Mouse (Mus musculus) T-helper 1 cell (primary cell): ENCODE results near the gene Nploc4.

Source experiments
- in situ Hi-C: fragments of 300-600 bp; cut with MboI, MseI; formaldehyde crosslinking; loops from one replicate; pipeline ENCODE4 v1.15.1; 2025; ENCODE audit warnings: high pct_unique_total_duplicates

Nploc4 gene

DNA sequence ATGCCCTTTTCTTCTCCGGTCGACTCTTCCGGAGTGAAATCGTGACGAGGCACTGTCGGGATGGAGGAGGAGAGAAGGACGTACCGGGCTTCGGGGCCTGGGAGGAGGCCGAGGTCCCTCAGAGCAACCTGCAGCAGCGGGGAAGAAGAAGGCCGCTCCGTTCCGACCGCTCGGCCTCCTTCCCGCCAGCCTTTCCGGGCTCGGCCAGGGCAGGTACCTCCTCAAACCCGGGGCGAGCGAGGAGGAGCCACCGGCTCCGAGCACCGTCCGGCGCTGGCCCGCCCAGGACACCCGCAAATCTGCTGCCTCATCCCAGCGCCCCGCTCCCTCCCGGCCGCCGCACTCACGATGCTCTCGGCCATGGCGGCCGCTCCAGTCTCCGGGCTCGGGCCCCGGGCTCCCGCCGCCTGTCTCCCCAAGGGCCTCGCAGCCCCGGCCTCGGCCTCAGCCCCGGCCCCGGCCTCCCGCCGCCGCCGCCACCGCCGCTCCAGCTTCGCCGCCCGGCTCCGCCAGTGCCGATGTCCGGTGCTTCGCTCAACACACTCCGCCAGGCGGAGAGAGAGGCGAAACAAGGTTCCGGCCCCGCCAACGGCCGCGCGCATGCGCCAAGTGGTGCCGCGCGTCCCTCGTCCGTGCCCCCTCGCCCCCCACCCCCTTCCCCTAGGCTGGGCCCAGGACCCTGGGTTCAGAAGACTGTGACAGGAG, at the start of gene Nploc4:
Gene Nploc4, minus strand, starts transcription at position 557 of the 705 bp plus-strand sequence.
- in situ Hi-C loops = no loop called here

DNA sequence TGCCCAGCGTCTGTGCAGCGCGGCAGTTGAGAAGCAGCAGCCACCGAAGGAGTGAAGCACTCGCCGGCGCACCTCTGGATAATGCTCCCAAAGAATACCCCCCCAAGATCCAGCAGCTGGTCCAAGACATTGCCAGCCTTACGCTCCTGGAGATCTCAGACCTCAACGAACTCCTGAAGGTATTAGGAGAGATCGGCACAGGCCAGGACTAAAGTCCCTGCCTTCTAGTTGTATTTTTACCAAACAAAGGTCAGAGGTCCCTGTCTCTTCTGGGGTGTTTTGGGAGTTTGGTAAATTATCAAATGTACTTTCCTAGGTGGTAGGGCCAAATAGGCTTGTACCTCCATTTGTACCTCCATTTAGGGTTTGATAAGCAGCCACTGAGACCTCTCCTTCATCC, 47.7 kb upstream of the Nploc4 start:
- in situ Hi-C loops = no loop called here

DNA sequence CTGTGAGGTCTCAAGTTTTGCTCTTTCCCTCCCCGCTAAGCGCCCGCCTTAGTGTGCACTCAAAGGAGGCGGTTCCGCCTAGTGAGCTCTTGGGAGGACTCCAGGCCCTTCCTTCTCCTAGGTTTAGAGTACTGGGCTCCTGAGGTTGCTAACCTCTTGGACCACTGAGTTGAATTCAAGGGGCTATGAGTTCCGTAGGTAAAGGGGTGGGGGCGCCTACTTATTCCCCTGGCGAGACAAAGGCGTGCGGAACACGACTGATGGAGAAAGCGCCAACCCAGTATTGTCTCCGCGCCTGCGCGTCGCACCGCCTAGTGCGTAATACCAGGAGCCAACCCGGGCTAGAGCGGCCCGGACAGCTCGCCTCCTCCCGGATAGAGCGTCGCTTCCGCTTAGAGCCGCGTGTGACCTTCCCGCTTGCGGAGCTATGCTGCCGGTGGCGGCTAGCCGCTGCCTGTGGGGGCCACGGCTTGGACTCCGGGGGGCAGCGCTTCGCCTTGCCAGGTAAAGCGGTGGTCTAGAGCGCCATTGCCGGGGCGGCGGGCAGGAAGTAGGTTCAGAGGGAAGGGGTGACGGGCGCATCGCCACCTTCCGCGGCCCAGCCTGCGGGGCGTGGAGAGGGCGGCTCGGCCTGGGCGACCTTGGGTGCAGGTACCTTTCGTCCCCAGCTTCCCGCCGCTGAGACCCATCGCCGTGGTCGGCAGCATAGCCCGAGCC, 46.9 kb upstream of the Nploc4 start, which contains the start of gene Mrpl12:
Gene Mrpl12, plus strand, starts transcription at position 349 of the 717 bp plus-strand sequence.
- in situ Hi-C loops = no loop called here

DNA sequence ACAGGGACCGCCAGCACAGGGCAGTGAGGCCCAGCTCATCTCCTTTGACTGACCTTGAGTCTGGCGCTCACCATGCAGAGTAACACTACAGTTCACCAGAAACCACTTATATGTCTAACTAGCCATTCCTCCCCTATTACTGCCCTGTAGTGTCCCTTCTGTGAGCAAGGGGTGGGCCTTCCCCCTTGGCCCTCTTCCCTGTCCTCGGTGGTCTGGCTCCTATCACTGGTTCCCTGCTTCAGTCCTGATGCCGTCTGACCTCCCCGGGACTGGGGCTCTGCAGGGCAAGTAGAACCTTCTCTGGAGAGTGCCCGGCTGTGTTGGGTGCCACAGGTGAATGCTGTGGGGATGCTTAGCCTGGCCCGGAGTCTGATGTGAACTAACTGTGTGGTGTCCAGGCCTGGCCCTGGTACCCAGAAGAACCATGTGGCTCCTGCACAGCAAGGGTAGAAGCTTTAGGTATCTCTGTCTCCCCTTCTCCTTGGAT, 46.0 kb upstream of the Nploc4 start:
- in situ Hi-C loops = no loop called here

DNA sequence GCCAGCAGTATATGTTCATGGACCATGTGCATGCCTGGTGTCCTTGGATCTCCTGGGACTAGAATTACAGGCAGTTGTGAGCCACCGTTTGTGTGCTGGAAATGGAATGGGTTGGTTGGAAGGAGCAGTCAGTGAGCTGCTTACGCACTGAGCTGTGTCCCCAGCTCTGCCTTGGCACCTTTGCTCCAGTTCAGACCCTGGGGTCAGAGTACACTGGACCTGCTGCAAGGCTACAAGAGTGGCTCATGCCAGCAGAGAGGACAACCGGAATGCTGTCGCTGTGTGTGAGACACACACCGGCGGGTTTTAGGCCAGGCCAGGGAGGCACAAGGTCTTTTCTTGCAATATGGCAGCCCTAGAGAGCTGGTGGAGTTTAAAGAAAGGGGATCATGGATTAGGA, 34.5 kb upstream of the Nploc4 start:
- in situ Hi-C loops = loop anchor here (10.0 kb wide), 1 partner anchor 797 kb away; no protein-coding TSS in a partner anchor

DNA sequence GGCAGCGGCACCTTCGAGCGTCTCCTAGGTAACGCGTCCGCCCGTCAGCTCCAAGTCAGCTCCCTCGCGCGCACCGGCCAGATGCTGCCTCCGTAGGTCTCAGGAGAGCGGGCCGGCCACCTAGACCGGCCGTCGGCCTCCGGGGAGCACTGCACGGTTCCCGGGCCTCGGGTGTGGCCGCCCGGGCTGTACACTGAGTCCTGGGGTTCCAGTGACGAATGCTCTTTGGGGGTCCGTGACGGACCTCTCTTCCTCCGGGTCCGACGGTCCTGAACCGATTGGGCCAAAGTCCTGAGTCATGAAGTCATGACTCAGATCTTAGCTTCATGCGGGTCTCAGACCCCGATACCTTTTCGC, 30.2 kb upstream of the Nploc4 start:
- in situ Hi-C loops = no loop called here

DNA sequence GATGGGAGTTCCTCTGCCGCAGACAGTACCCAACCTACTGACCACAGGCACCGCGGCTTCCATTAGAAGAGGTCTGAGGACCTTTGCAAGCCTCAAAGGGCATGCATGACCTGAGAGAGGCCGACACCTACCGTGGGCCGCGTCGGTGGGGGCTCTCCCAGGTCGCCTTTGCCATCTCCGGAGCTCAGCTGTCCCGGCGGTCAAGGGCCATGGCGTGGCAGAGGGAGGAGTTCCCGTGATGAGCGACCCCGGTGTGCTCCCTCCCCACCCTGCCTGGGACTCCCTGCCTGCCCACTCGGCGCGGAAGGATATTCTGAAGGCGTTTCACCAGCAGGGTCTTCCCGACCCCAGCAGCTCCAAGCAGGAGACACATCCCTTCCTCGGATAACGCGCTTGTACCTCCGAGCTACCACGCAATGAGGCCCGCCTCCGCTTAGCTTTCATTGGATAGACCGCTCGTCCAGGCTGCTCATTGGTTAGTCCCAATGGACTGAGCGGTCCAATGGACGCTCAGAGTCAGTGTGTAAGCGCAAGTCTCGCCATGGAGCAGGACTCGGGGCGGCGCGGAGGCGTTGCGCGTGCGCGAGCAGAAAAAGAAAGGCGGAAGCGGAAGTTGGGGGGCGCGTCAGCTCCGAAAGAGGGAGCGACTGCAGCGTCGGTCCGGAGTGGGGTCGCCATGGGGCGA, 29.7 kb upstream of the Nploc4 start, which contains the start of gene Arl16:
Gene Arl16, minus strand, starts transcription at position 557 of the 685 bp plus-strand sequence.
- in situ Hi-C loops = no loop called here

DNA sequence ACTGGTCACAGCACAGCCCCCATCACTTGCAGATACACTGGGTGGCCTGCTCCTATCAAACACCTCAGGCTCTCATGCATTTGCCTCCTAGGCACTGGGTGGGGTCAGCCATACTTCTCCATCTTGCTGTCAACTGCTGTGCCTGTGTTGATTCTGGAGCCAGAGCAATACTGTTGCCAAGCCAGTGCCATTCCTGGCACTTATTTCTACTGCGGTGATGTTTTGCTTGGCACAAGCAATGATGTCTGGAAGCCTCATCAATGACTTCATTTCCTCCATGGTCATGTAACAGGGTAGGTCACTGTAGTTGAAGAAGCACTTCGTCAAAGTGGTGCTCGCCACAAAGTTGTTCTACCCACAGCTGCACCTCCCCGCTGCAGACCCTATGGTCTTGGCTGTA, 28.0 kb upstream of the Nploc4 start:
- in situ Hi-C loops = no loop called here

DNA sequence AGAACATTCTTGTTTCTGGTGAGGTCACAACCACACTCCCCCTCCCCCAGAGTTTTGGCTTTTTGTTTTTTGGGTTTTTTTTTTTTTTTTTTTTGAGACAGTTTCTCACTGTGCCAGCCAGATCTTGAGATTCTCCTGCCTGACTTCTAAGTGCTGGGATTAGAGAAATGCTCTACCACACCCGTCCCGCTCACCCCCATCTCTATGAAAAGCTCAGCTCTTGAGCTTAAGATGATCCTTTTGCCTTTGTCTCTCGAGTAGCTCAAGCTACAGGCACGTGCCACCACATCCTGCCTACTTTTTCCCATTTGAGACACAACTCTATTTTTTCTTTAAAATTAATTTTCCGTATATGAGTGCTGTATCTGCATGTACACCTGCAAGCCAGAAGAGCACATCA, 26.9 kb upstream of the Nploc4 start:
- in situ Hi-C loops = no loop called here

DNA sequence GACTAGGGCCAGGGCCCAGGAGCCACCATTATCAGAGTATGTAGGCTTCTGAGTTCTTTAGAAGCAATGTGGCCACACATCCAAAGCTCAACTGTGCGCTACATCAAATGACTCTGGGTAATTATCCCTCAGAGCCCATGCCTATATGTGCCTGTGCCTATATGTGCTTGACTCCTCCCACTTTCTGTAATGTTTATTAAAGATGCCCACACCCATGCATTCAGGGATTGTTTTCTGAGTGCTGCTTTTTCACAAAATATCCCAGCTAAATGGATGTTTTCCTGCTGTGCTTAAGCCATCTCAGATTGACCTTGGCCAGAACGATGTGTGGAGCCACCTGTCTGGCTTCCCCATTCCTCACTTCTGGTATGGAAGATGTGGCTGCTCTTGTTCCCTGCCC, 26.0 kb upstream of the Nploc4 start:
- in situ Hi-C loops = no loop called here

DNA sequence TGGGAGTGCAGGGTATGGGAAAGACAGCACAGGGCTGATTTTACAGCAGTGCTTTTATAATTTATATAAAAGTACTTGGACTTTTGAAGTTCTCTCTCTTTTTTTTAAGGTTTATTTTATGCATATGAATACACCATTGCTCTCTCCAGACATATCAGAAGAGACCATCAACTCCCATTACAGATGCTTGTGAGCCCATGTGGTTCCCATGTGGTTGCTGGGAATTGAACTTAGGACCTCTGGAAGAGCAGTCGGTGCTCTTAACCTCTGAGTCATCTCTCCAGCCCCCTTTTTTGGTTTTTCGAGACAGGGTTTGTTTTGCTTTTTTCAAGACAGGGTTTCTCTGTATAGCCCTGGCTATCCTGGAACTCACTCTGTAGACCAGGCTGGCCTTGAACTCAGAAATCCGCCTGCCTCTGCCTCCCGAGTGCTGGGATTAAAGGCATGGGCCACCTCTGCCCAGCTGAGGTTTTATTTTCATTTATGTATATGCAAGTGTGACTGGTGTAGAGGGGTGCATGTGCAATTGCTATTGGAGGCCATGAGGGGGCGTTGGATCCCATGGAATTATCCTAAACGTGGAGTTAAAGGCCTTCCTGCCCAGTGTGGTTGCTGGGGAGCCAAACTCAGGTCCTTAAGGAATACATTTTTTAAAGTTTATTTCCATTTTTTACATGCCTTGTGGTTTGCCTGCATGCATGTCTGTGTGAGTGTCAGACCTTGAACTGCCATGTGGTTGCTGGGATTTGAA, 21.5 kb upstream of the Nploc4 start:
- in situ Hi-C loops = no loop called here

DNA sequence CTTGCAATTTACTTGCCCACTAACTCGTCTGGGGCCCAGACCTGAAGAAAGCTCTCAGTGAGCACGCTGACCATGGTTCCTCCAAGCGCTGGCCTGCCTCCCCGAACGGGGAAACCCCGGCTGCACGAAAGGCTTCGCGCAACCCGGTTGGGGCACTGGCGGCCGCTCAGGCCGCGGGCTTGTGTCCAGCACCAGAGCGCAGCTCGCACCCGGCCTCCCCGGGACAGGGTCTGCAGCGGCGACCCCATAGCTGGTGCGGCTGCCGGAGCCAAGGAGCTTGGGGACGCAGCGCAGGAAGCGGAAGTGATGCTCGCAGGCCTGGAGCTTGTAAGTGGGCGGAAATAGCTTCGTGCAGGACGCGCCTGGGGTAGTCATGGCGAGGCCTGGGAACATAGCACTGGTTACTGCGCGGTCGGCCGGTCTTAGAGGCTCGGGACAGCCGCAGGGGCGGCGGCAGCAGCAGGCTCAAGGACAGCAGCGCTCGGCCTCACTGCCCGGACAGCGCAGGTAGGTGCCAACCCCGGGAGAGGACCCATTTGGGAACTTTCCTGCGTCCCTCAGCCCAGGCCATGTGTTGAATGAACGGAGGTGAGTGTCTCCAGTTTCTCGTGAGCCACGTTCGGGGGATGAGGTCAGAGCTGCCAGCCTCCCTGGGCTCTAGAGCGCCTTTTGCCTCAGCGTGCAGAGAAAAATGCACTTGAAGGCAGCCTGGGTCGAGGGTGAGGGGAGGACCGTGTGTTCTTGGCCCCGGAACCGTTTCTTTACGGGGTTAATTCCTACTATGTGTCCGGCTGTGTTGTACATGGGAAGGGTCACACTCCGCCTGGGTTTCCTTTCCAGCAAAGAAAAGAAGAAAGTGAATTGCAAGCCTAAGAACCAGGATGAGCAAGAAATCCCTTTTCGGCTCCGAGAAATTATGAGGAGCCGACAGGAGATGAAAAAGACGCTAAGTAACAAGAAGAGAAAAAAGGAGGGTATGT, 20.6 kb upstream of the Nploc4 start, which contains the start of the genes Oxld1 and Ccdc137:
Gene Oxld1, minus strand, starts transcription at position 297 of the 980 bp plus-strand sequence.
Gene Ccdc137, plus strand, starts transcription at position 344 of the 980 bp plus-strand sequence.
- in situ Hi-C loops = no loop called here

DNA sequence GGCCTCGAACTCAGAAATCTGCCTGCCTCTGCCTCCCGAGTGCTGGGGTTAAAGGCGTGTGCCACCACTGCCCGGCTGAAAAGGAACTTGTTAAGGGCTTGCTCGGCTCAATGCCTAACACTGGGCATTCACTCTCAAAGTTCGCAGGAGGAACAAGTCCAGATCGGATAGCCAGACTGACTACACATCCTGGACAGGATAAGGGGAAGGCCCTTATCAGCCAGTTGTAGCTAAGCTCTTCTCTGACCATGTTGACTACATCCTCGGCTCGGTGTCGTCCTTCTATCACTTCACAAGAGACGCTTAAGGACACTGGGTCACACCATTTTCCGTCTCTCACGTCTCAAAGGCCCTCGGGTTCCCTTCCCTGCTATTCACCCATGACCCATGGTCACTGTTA, 19.9 kb upstream of the Nploc4 start:
- in situ Hi-C loops = no loop called here

DNA sequence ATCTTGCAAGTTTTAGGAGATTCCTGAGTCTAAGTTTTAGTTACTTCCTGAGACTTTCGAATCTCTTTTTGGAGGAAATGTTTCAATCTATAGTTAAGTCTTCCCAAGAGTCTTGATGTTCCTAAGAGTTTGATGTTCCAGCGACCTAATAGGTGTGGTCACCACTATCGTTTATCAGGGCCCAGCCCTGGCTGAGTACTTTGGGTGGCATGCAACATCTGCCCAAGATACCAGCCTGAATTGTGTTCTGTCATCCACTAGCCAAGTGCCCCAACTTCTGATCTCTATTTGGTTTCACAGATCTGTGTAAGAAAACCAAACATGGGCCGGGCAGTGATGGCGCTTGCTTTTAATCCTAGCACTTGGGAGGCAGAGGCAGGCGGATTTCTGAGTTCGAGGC, 17.9 kb upstream of the Nploc4 start:
- in situ Hi-C loops = no loop called here

DNA sequence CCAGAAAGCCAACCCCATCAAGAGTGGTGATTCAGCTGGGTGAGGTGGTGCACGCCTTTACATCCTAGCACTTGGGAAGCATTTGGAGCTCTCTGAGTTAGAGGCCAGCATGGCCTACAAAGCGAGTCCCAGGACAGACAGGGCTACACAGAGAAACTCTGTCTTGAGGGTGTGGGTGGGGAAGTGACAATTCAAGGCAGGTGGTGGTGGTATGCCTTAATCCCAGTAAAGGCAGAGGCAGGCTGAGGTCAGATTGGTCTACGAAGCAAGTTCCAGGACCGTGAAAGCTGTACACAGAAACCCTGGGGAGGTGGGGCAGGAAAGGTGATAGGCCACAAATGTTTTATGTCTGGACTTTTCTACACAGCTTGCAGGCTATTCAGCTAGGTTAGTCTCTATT, 17.5 kb upstream of the Nploc4 start:
- in situ Hi-C loops = no loop called here

DNA sequence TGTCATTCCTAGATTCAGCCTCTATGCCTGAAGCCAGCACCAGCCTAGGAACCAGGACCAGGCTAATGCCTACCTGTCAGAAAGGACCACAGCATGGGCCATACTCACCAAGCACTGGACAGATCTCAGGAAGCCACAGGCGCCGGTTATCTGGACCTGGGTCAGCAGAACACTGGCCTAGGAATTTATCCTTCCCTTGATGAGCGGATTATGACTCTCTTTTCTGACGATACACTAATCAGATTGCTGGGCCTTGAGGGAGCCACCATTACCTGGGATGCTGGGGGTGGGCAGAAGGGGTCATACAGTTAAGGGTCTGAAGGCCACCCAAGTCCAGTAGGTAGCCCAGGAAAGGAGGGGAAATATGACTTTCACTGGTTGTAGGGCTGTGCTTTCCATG, 15.8 kb upstream of the Nploc4 start, which contains the start of gene Pde6g:
Gene Pde6g, minus strand, starts transcription at position 195 of the 400 bp plus-strand sequence.
- in situ Hi-C loops = no loop called here

DNA sequence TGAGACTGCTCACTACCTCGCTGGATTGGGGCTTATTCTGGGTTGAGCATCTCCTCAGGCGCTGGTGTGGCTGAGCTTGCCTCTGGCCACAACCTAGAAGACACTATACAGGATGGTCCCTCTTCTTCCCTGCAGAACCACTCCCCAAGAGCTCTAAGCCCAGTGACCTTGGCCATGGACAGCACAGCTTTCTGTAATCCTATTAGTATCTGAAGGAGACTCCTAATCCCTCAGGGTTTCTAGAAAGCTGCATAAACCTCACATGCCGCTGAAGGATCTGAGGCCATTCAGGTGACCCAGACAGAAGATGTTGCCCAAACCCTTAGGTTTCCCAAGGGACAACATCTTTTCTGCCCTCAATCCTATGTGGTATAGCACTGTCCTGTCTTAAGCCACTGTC, 14.7 kb upstream of the Nploc4 start:
- in situ Hi-C loops = no loop called here

DNA sequence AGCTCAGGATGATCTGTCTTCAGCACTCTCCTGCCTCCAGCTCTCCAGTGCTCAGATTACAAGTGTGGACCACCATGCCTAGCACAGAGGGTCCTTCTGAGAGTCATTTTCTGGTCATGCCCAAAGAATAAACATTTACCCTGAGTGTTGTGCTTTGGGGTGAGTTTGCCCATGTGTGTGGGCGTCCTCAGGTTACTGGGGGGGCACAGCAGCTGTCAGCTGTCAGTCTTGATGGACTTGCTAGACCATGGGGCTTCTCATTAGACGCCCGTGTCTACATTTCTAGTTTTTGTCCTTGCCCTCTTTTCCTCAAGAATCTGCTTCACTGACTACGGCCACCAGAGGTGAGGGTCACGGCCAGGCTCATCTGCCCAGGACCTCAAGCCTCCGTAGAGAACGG, 9.7 kb upstream of the Nploc4 start:
- in situ Hi-C loops = no loop called here

DNA sequence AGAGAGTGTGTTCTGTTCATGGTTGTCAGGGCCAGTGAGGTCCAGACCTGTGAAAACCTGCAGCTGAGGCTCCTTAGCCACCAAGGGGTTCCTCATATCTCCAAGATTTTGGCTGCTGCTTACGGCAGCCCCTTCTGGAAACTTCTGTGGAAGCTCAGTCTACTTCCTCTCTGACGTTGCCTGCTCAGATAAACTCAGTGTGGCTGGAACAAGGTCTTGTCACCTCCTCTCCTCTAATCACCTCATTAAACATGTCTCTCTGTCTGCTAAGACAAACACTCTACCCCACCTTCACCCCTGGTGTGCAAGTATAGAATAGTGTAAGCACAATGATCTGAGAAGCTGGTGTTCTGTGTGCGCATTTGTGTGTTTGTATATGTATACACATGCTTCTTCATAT, 8.0 kb upstream of the Nploc4 start:
- in situ Hi-C loops = no loop called here

DNA sequence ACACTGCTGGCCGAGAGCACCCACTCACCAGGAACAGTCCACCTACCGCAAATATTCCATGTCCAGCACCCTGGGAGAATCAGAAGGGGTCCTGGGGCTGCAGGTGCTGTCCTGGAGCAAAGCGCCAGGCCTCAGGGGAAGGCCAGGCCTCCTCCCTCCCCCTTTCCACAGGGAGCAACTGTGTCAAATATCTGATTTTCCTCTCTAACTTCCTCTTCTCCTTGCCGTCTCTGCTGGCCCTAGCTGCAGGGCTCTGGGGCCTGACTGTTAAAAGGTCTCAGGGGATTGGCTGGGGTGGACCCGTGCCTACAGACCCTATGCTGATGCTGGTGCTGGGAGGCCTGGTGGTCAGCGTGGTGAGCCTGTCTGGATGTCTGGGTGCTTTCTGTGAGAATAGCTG, 6.6 kb upstream of the Nploc4 start:
- in situ Hi-C loops = no loop called here
